8 mouse cellular contexts compared by ENCODE assay signal in genomic region chr14:17659031-17659430, GRCm38 (mm10). TPM values are rescaled to one million over a fixed set of nuclear protein-coding genes. Genes with fewer than 3 reads are reported as not detected.
DNase-seq lines count a peak whose midpoint lies in the region; ATAC-seq and TF ChIP-seq lines count a peak whose summit lies in the region.

No protein-coding gene starts in this region.

- H3K9ac ChIP-seq in neural tube, embryonic 15.5 days (replicated peaks) = no peak overlapping the region

- peak; percentile 77 for DNase-seq in ES-CJ7 (ENCODE audit: low read depth, low spot score)
- DNase-seq in cerebellum, adult 8-10 months = peak; percentile 74
- peak; percentile 79 to 83 for DNase-seq in layer of hippocampus, adult 8-10 months (ENCODE audit: low spot score in 2 of 2)
- DNase-seq in lung, adult 2 months = peak; percentile 64
- peak; percentile 68 for DNase-seq in thymus, postnatal 0 days (ENCODE audit: low spot score)

- no peak overlapping the region for H3K27ac ChIP-seq in neural tube, embryonic 15.5 days (replicated peaks)

- peak overlapping the region; percentile 97 for H3K4me2 ChIP-seq in neural tube, embryonic 15.5 days

- WGBS in lung, adult 2 months = under 1% methylated on average over 10 of the region's 10 CpGs
- WGBS in neural tube, embryonic 15.5 days = under 1% methylated on average over 9 of the region's 10 CpGs

- peak overlapping the region; percentile 76 for H3K4me3 ChIP-seq in lung, adult 2 months (replicated peaks; ENCODE audit: extremely low read depth, low read depth, low read length)
- H3K4me3 ChIP-seq in neural tube, embryonic 15.5 days (replicated peaks) = peak overlapping the region; percentile 77

- TF ChIP-seq CTCF in lung, adult 2 months (IDR thresholded peaks at IDR 0.05; ENCODE audit: insufficient read depth, low read length) = peak; percentile 51; the same call in 1 of the 2 replicates

- peak; percentile 69 for ATAC-seq in frontal cortex, adult (ENCODE audit: low TSS enrichment)
- ATAC-seq in hematopoietic stem cell, adult 5-6 weeks (replicated peaks in 1 of 2; ENCODE audit: insufficient read depth in 1 of 2, low FRiP score in 2 of 2, low TSS enrichment in 1 of 2, low read depth in 1 of 2, poor library complexity in 2 of 2, severe bottlenecking in 2 of 2) = peak; percentile 57 to 62
- ATAC-seq in neural tube, embryonic 15.5 days (ENCODE audit: low FRiP score) = peak; percentile 42

- no peak for TF ChIP-seq POLR2A in lung, adult 2 months (IDR thresholded peaks at IDR 0.05; ENCODE audit: borderline replicate concordance, extremely low read depth, low read depth, low read length)

- H3K9me3 ChIP-seq in neural tube, embryonic 15.5 days (replicated peaks) = no peaks in the 10 kb centered on the region

- H3K27me3 ChIP-seq in neural tube, embryonic 15.5 days (replicated peaks) = peaks cover 14% of the 10 kb centered on the region

- H3K36me3 ChIP-seq in neural tube, embryonic 15.5 days = no peaks in the 10 kb centered on the region

- peaks cover 3% of the 10 kb centered on the region for H3K4me1 ChIP-seq in lung, adult 2 months (ENCODE audit: control insufficient read depth, insufficient read depth, low read length)
- peaks cover 23% of the 10 kb centered on the region for H3K4me1 ChIP-seq in neural tube, embryonic 15.5 days

RNA-seq across cellular contexts. Expression of gene Thrb, which starts 1.0 kb away (rescaled TPM):
- total RNA-seq in hematopoietic stem cell, adult 5-6 weeks (2017) = 1.7 and 3.6 TPM in 2 replicates
- 10 to 100 TPM; 51.1 to 64.3 (median 52.5) TPM for total RNA-seq in layer of hippocampus, adult 8-10 months (2022)
- 5.4 and 5.6 TPM in 2 replicates for polyA plus RNA-seq in lung, adult 2 months (2012; rRNA removed)
- 1.0 and 1.8 TPM in 2 replicates for polyA plus RNA-seq in neural tube, embryonic 15.5 days (2015; fragmentation: Nextera tagmentation; extraction: Ambion mirVana)
- polyA plus RNA-seq in thymus, postnatal 0 days (2015; fragmentation: Nextera tagmentation; extraction: Ambion mirVana) = 0.75 and 0.77 TPM in 2 replicates
